Mouse (Mus musculus) G1E (cell line): Measurements from ENCODE around the gene Cand1.

Source experiments
- CTCF ChIP-seq: IDR thresholded peaks from 2 replicates; pipeline ENCODE4 v1.5.1; 2012; ENCODE audit warnings: low read depth, low read length, inconsistent platforms, mixed read lengths
- GATA1 ChIP-seq: IDR thresholded peaks from 2 replicates; pipeline ENCODE4 v1.6.1; 2012; ENCODE audit warnings: borderline replicate concordance, low read length, inconsistent platforms, mixed read lengths
- POLR2AphosphoS5 ChIP-seq: IDR thresholded peaks from 2 replicates; pipeline ENCODE4 v1.6.1; 2012; ENCODE audit warnings: low read depth, low read length, inconsistent platforms; ENCODE audit not compliant: insufficient replicate concordance
- TAL1 ChIP-seq: conservative IDR thresholded peaks from 2 replicates; pipeline ENCODE4 v1.6.1; 2012; ENCODE audit warnings: low read depth, low read length, inconsistent platforms, mixed read lengths

DNA sequence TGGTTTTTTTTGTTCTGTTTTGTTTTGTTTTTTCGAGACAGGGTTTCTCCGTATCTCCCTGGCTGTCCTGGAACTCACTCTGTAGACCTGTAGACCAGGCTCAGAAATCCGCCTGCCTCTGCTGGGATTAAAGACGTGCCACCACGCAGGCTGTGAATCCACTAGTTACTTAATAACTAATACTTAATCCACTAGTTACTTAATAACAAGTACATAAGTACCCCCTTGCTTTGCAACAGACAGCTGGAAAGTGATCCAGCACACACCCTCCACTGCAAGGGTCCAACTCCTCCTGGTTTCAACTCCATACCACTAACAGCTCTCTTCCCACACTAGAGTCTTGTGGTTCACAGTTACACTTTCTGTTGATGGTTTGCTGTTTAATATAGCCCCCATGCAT, 8.3 kb downstream of the Cand1 start:
- no peak for TF ChIP-seq CTCF
- no peak for TF ChIP-seq GATA1
- no peak for TF ChIP-seq POLR2AphosphoS5
- no peak for TF ChIP-seq TAL1
